Mouse (Mus musculus) spleen, adult 2 months (tissue): Measurements from ENCODE around the gene Sp140. TPM values are rescaled to one million over a fixed set of nuclear protein-coding genes. Genes with fewer than 3 reads are reported as not detected.
A peak's percentile ranks its signal among the peaks of the same experiment; 100 is the strongest.

Experiments
- DNase-seq, 2 experiments: peaks; one replicate each; pipeline versions ENCODE4 v3.0.0 to v3.0.0-alpha.2; 2012 to 2021; ENCODE audit warnings: low spot score in 2 of 2, low read depth in 1 of 2
- H3K27ac ChIP-seq: fragments of 200-500 bp; 2 replicates; pipeline ENCODE4 v1.5.1; 2012; ENCODE audit warnings: low read length, inconsistent platforms; ENCODE audit not compliant: insufficient read depth
- H3K27me3 ChIP-seq: fragments of 200-500 bp; 2 replicates; pipeline ENCODE4 v1.6.1; 2012; ENCODE audit warnings: mild to moderate bottlenecking, moderate library complexity, low read length, inconsistent platforms; ENCODE audit not compliant: control insufficient read depth, insufficient read depth
- H3K36me3 ChIP-seq: fragments of 200-500 bp; 2 replicates; pipeline ENCODE4 v1.6.1; 2012; ENCODE audit warnings: mild to moderate bottlenecking, low read length, inconsistent platforms; ENCODE audit not compliant: control insufficient read depth, insufficient read depth
- H3K4me1 ChIP-seq: fragments of 200-500 bp; 2 replicates; pipeline ENCODE4 v1.6.1; 2011; ENCODE audit warnings: inconsistent platforms; ENCODE audit not compliant: control insufficient read depth, insufficient read depth, insufficient read length
- H3K4me3 ChIP-seq: fragments of 200-500 bp; 2 replicates; pipeline ENCODE4 v1.5.1; 2011; ENCODE audit warnings: mild to moderate bottlenecking, inconsistent platforms; ENCODE audit not compliant: insufficient read depth, insufficient read length; ENCODE audit errors: extremely low read depth
- CTCF ChIP-seq: fragments of 200-500 bp; IDR thresholded peaks from 2 replicates; pipeline ENCODE4 v1.5.1; 2011; ENCODE audit warnings: mild to moderate bottlenecking, inconsistent platforms; ENCODE audit not compliant: insufficient read depth, insufficient read length, insufficient replicate concordance; ENCODE audit errors: extremely low read depth
- POLR2A ChIP-seq: fragments of 200-500 bp; IDR thresholded peaks from 2 replicates; pipeline ENCODE4 v1.6.1; 2011; ENCODE audit warnings: low read depth, low read length, inconsistent platforms
- WGBS: fragments of 180-500 bp; shearing (Covaris S2); methylation state at CpG from one replicate; pipeline ENCODE4 v1.1.7; 2018; 5-methylcytosine and 5-hydroxymethylcytosine counted together
- polyA plus RNA-seq: library from polyadenylated mRNA; depleted of rRNA; stranded (reverse); fragments of >200 nt; gene quantifications from 2 replicates; pipeline ENCODE4 v1.2.3, GENCODE M21; 2012; rRNA removed

The Sp140 gene
- polyA plus RNA-seq, 1 experiment: 23.4 TPM

GRCm38 (mm10) chr1:85687346-85687745 is 87.2 kb downstream of the Sp140 start:
- DNase-seq: peak; percentile 59 to 66
- H3K36me3 ChIP-seq: peaks cover 26% of the 10 kb centered on the region

GRCm38 (mm10) chr1:85690544-85690943 is 90.4 kb downstream of the Sp140 start:
- H3K4me3 ChIP-seq: no peak overlapping the region
- TF ChIP-seq CTCF (no peak), POLR2A (no peak)
- DNase-seq: no peak
- H3K36me3 ChIP-seq: peaks cover 32% of the 10 kb centered on the region
- H3K4me1 ChIP-seq: peaks cover 5% of the 10 kb centered on the region; the same call in 1 of the 2 replicates
- no peak overlapping the region for H3K27ac ChIP-seq
- no peaks in the 10 kb centered on the region for H3K27me3 ChIP-seq
- 90% methylated on average over 3 of the region's 3 CpGs for WGBS

More at GRCm38 (mm10) chr1:85687346-85687745, 87.2 kb downstream of the Sp140 start:
- 9% methylated on average over 5 of the region's 5 CpGs for WGBS
- no peak for TF ChIP-seq POLR2A
- no peak for TF ChIP-seq CTCF
- Histone ChIP-seq H3K27ac (peak overlapping the region; percentile 73), H3K4me1 (peaks cover 3% of the 10 kb centered on the region; the same call in 1 of the 2 replicates), H3K4me3 (no peak overlapping the region), H3K27me3 (no peaks in the 10 kb centered on the region)

- Histone ChIP-seq H3K4me1 (peaks cover 5% of the 10 kb centered on the region; the same call in 1 of the 2 replicates), H3K36me3 (peaks cover 44% of the 10 kb centered on the region), H3K27ac (no peak overlapping the region), H3K4me3 (no peak overlapping the region), H3K27me3 (no peaks in the 10 kb centered on the region)
- no peak for DNase-seq
- TF ChIP-seq POLR2A (no peak), CTCF (no peak)
- WGBS: 84% methylated on average over 1 of the region's 1 CpGs
Measured at GRCm38 (mm10) chr1:85692281-85692680, 92.1 kb downstream of the Sp140 start.

- DNase-seq: no peak
- 86% methylated on average over 3 of the region's 3 CpGs for WGBS
- TF ChIP-seq CTCF (no peak), POLR2A (no peak)
- Histone ChIP-seq H3K36me3 (peaks cover 46% of the 10 kb centered on the region), H3K4me3 (no peak overlapping the region), H3K27ac (no peak overlapping the region), H3K4me1 (peaks cover 2% of the 10 kb centered on the region; the same call in 1 of the 2 replicates), H3K27me3 (no peaks in the 10 kb centered on the region)
Measured at GRCm38 (mm10) chr1:85693280-85693679, 93.1 kb downstream of the Sp140 start.

Other genes with a start within 250 kb of the Sp140 start
- not detected in 2 replicates for gene G530012D18Rik, start 24.7 kb upstream of the Sp140 start, polyA plus RNA-seq
- gene Sp110, start 1.6 kb upstream of the Sp140 start, polyA plus RNA-seq: 54.2 and 57.5 TPM in 2 replicates
- 34.6 and 38.5 TPM in 2 replicates for gene Sp100, start 49.6 kb downstream of the Sp140 start, polyA plus RNA-seq
- 21.3 and 28.4 TPM in 2 replicates for gene A630001G21Rik, start 178.3 kb downstream of the Sp140 start, polyA plus RNA-seq
- gene Cab39, start 193.1 kb downstream of the Sp140 start, polyA plus RNA-seq: 24.1 and 25.0 TPM in 2 replicates